Mouse (Mus musculus) midbrain, embryonic 11.5 days (tissue): ENCODE results near the gene Rnf227. TPM values are rescaled to one million over a fixed set of nuclear protein-coding genes. Genes with fewer than 3 reads are reported as not detected.
A peak's percentile ranks its signal among the peaks of the same experiment; 100 is the strongest.

Experiments
- ATAC-seq: fragments of 200-750 bp; cut with Nextera tagmentation; 2 replicates; pipeline ENCODE4 v1.8.0; 2017; ENCODE audit warnings: moderate TSS enrichment, moderate library complexity; ENCODE audit not compliant: low FRiP score
- DNase-seq: peaks from one replicate; pipeline ENCODE4 v3.0.0; 2015; ENCODE audit warnings: low spot score; ENCODE audit errors: missing footprints
- H3K27ac ChIP-seq: fragments of 300-500 bp; sonication (generic); 2 replicates; pipeline ENCODE4 v1.5.1; 2014; ENCODE audit warnings: low read depth, low read length
- H3K27me3 ChIP-seq: fragments of 300-500 bp; sonication (generic); 2 replicates; pipeline ENCODE4 v1.6.1; 2014; ENCODE audit warnings: mild to moderate bottlenecking, low read length, moderate library complexity, mixed read lengths; ENCODE audit not compliant: control insufficient read depth, insufficient read depth
- H3K36me3 ChIP-seq: fragments of 300-500 bp; sonication (generic); 2 replicates; pipeline ENCODE4 v1.6.1; 2014; ENCODE audit warnings: mild to moderate bottlenecking, low read length, moderate library complexity, mixed read lengths; ENCODE audit not compliant: control insufficient read depth, insufficient read depth
- H3K4me1 ChIP-seq: fragments of 300-500 bp; sonication (generic); 2 replicates; pipeline ENCODE4 v1.6.1; 2014; ENCODE audit warnings: low read length; ENCODE audit not compliant: control insufficient read depth, insufficient read depth
- H3K4me2 ChIP-seq: fragments of 300-500 bp; sonication (generic); 2 replicates; pipeline ENCODE4 v1.6.1; 2014; ENCODE audit warnings: mild to moderate bottlenecking, moderate library complexity
- H3K4me3 ChIP-seq: fragments of 300-500 bp; sonication (generic); 2 replicates; pipeline ENCODE4 v1.5.1; 2014; ENCODE audit warnings: low read depth, low read length
- H3K9ac ChIP-seq: fragments of 300-500 bp; sonication (generic); 2 replicates; pipeline ENCODE4 v1.6.1; 2014; ENCODE audit warnings: low read length
- H3K9me3 ChIP-seq: fragments of 300-500 bp; sonication (generic); 2 replicates; pipeline ENCODE4 v1.6.1; 2016; ENCODE audit warnings: low read length; ENCODE audit not compliant: control insufficient read depth
- WGBS: fragments of 180-500 bp; shearing (Covaris S2); extraction: QIAGEN DNeasy Blood & Tissue Kit; methylation state at CpG from one replicate; pipeline ENCODE4 v1.1.7; 2014; 5-methylcytosine and 5-hydroxymethylcytosine counted together
- polyA plus RNA-seq: library from polyadenylated mRNA; unstranded; fragments of >200 nt; fragmentation: Nextera tagmentation; extraction: Ambion mirVana; gene quantifications from 2 replicates; pipeline ENCODE4 v1.2.1, GENCODE M21; 2014

The Rnf227 gene
- polyA plus RNA-seq, 1 experiment from 2014 or later = 29.6 TPM

- Histone ChIP-seq H3K4me3 (no peak overlapping the region), H3K27ac (no peak overlapping the region), H3K4me1 (peaks cover 1% of the 10 kb centered on the region; the same call in 1 of the 2 replicates), H3K9ac (no peak overlapping the region), H3K4me2 (no peak overlapping the region), H3K27me3 (no peaks in the 10 kb centered on the region), H3K9me3 (no peaks in the 10 kb centered on the region), H3K36me3 (peaks cover 32% of the 10 kb centered on the region)
- ATAC-seq (no peak), DNase-seq (no peak)
- 91% methylated on average over 26 of the region's 26 CpGs for WGBS
These were observed 6.2 kb downstream of the Rnf227 start for GRCm38 (mm10) chr11:69346441-69346840.

DNA sequence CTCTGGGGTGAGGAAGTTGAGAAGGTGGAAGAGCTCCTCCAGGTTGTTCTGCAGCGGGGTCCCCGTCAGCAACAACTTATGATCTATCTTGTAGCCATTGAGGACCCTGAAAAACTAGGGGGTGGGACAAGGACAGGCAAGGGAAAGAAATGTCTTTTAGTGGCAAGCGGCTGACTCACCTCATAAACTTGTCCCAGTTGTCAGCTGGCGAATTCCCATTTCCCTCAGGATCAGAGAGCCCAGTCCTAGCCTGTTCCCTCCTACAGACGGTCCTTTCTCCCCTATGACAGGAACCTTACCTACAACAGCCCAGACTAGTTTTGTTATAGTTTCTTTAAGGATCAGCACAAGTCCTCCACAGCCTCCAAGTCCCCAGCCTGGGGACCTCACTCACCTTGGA is 16.3 kb downstream of the Rnf227 start:
- no peak for DNase-seq
- H3K4me1 ChIP-seq = no peaks in the 10 kb centered on the region
- no peak overlapping the region for H3K27ac ChIP-seq
- no peak overlapping the region for H3K4me3 ChIP-seq
- no peaks in the 10 kb centered on the region for H3K9me3 ChIP-seq
- H3K36me3 ChIP-seq = peaks cover 46% of the 10 kb centered on the region
- no peak for ATAC-seq
- no peak overlapping the region for H3K9ac ChIP-seq
- 87% methylated on average over 5 of the region's 5 CpGs for WGBS
- no peaks in the 10 kb centered on the region for H3K27me3 ChIP-seq
- H3K4me2 ChIP-seq = no peak overlapping the region

- WGBS = 95% methylated on average over 12 of the region's 12 CpGs
- H3K36me3 ChIP-seq = peaks cover 39% of the 10 kb centered on the region
- ATAC-seq = no peak
- H3K9me3 ChIP-seq = no peaks in the 10 kb centered on the region
- no peak overlapping the region for H3K4me2 ChIP-seq
- DNase-seq = no peak
- no peak overlapping the region for H3K4me3 ChIP-seq
- H3K27me3 ChIP-seq = no peaks in the 10 kb centered on the region
- no peak overlapping the region for H3K9ac ChIP-seq
- no peak overlapping the region for H3K27ac ChIP-seq
- H3K4me1 ChIP-seq = no peaks in the 10 kb centered on the region
These were observed 17.4 kb downstream of the Rnf227 start for GRCm38 (mm10) chr11:69357690-69358089.

- no peak for ATAC-seq
These were observed 21.8 kb downstream of the Rnf227 start for GRCm38 (mm10) chr11:69362021-69362420.

GRCm38 (mm10) chr11:69362479-69362878 is 22.2 kb downstream of the Rnf227 start:
- H3K36me3 ChIP-seq = peaks cover 22% of the 10 kb centered on the region
- H3K9ac ChIP-seq = no peak overlapping the region
- no peaks in the 10 kb centered on the region for H3K27me3 ChIP-seq
- no peaks in the 10 kb centered on the region for H3K9me3 ChIP-seq
- WGBS = 80% methylated on average over 2 of the region's 2 CpGs
- H3K4me1 ChIP-seq = peaks cover 25% of the 10 kb centered on the region
- ATAC-seq = no peak
- no peak overlapping the region for H3K27ac ChIP-seq
- H3K4me3 ChIP-seq = no peak overlapping the region
- H3K4me2 ChIP-seq = no peak overlapping the region
- DNase-seq = no peak

More at GRCm38 (mm10) chr11:69362021-69362420, 21.8 kb downstream of the Rnf227 start:
- no peak for DNase-seq
- peaks cover 24% of the 10 kb centered on the region for H3K36me3 ChIP-seq
- H3K4me3 ChIP-seq = no peak overlapping the region
- no peak overlapping the region for H3K9ac ChIP-seq
- H3K27ac ChIP-seq = no peak overlapping the region
- H3K4me1 ChIP-seq = peaks cover 23% of the 10 kb centered on the region
- no peaks in the 10 kb centered on the region for H3K27me3 ChIP-seq
- H3K4me2 ChIP-seq = no peak overlapping the region
- H3K9me3 ChIP-seq = no peaks in the 10 kb centered on the region
- WGBS = 78% methylated on average over 7 of the region's 7 CpGs

DNA sequence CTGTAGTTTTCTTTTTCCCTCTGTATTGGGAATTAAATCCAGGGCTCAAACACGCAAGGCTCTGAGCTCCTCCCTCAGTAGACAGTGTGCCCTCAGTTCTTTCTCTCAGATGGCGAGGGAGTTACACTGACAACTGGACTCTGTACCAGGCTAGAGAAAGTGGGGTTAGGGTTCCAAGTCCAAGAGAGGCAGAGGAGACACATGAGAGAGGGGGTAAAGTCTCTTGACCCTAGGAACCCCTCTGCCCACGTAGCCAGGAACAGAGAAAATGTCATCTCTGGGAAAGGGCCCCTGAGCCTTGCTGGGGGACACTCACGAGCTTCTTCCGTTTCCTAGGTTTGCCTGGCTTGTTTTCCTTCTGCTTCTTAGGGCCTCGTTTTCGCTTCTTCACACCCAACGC is 24.1 kb downstream of the Rnf227 start:
- no peak overlapping the region for H3K9ac ChIP-seq
- peaks cover 31% of the 10 kb centered on the region for H3K4me1 ChIP-seq
- DNase-seq (no peak), ATAC-seq (no peak)
- H3K27ac ChIP-seq = no peak overlapping the region
- no peak overlapping the region for H3K4me2 ChIP-seq
- H3K4me3 ChIP-seq = no peak overlapping the region
- WGBS = 53% methylated on average over 8 of the region's 8 CpGs
- no peaks in the 10 kb centered on the region for H3K9me3 ChIP-seq
- peaks cover 13% of the 10 kb centered on the region for H3K36me3 ChIP-seq
- no peaks in the 10 kb centered on the region for H3K27me3 ChIP-seq

GRCm38 (mm10) chr11:69364910-69365309 is 24.6 kb downstream of the Rnf227 start:
- H3K4me3 ChIP-seq = no peak overlapping the region
- no peaks in the 10 kb centered on the region for H3K9me3 ChIP-seq
- ATAC-seq = no peak
- no peaks in the 10 kb centered on the region for H3K27me3 ChIP-seq
- peak overlapping the region; percentile 50 for H3K9ac ChIP-seq
- H3K36me3 ChIP-seq = peaks cover 11% of the 10 kb centered on the region
- 2% methylated on average over 6 of the region's 6 CpGs for WGBS
- H3K27ac ChIP-seq = peak overlapping the region; percentile 99; the same call in 1 of the 2 replicates
- H3K4me2 ChIP-seq = peak overlapping the region; percentile 94
- H3K4me1 ChIP-seq = peaks cover 35% of the 10 kb centered on the region
- peak; percentile 90 for DNase-seq

- Histone ChIP-seq H3K27me3 (no peaks in the 10 kb centered on the region), H3K9ac (peak overlapping the region; percentile 50), H3K27ac (peak overlapping the region; percentile 99; the same call in 1 of the 2 replicates), H3K4me1 (peaks cover 39% of the 10 kb centered on the region), H3K36me3 (peaks cover 3% of the 10 kb centered on the region; the same call in 1 of the 2 replicates), H3K9me3 (no peaks in the 10 kb centered on the region), H3K4me3 (peak overlapping the region; percentile 97), H3K4me2 (peak overlapping the region; percentile 94)
- 27% methylated on average over 6 of the region's 6 CpGs for WGBS
- DNase-seq (peak; percentile 92), ATAC-seq (0 out of 2 replicates have a peak, but pooled peaks have one; percentile 1)
These were observed 25.5 kb downstream of the Rnf227 start for GRCm38 (mm10) chr11:69365722-69366121.

DNA sequence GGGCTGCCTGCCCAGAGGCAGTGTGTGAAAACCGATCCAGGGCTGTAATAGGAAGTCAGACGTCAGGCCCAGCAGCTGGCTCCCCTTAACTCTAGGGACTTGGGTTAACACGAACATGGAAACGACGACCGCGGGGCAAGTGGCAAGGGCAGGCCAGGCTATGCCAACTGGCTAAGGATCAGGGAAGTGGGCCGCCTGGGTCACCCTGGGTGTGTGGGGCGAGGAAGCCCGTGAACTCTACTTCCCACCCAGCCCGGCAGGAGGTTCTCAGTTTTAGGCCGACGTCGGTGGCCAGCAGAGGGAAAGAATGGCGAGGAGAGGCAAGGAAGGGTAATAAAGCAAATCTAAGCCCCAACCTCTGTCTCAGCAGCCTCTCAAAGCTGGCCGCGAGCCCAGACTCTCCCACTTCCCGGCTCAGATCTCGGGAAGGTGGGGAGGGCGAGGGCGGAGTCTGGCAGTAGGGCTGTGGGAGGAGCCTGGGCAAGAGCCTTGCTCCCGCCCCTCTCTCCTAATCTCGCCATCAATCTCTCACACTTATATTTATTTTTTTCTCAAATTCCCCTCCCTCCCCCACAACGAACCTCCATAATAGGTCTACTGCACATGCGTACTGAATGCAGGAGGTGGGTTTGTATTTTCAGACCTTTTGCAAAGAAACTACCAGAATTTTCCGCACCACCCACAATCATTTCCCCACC is 26.0 kb downstream of the Rnf227 start:
- Histone ChIP-seq H3K27ac (peak overlapping the region; percentile 99), H3K4me2 (peak overlapping the region; percentile 94), H3K9ac (peak overlapping the region; percentile 99), H3K9me3 (no peaks in the 10 kb centered on the region), H3K4me3 (peak overlapping the region; percentile 97), H3K4me1 (peaks cover 45% of the 10 kb centered on the region), H3K27me3 (no peaks in the 10 kb centered on the region), H3K36me3 (no peaks in the 10 kb centered on the region; the same call in 1 of the 2 replicates)
- 1% methylated on average over 26 of the region's 26 CpGs for WGBS
- DNase-seq (peak; percentile 97), ATAC-seq (peak; percentile 83)
